Mouse (Mus musculus) naive thymus-derived CD4-positive, alpha-beta T cell, adult 2 months (primary cell): ENCODE results near the gene Olfr1311.
"Not testable (repeated sequence)": the region's sequence is repeated elsewhere in the genome, so short reads cannot be mapped to it uniquely, and the experiment has no call there.

Experiments
- DNase-seq: peaks from one replicate; pipeline ENCODE4 v3.0.0-alpha.2; 2011; ENCODE audit warnings: low read depth

The Olfr1311 gene

DNA sequence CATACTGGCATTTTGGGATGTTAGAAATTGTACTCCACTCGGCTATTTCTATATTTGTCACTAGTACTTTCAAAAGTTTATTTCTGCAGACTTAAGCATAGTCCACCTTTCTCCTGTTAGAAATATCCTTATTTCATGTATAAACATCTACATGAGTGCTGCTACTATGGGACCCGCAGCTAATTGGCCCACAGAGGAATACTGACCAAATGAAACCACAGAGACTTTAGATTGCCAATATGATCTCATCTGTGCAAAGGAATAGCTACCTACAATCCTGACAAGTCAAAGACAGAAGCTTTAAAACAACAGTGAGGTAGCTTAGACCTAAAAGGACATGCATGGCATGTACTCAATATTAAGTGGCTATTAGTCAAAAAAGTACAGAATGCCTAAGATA is at the start of gene Olfr1311:
TSS of gene Olfr1311 (minus strand) at position 101 of the 400 bp plus-strand sequence.
- no peak for DNase-seq

GRCm38 (mm10) chr2:112050138-112050537 is 25.9 kb upstream of the Olfr1311 start, which contains the start of gene Olfr1312:
Olfr1312 (minus strand) TSS chr2:112050238.
- no peak for DNase-seq

- DNase-seq = not testable (repeated sequence)
Observed at GRCm38 (mm10) chr2:112026971-112027370, 2.8 kb upstream of the Olfr1311 start.

GRCm38 (mm10) chr2:112014900-112015299 is 9.3 kb downstream of the Olfr1311 start:
- DNase-seq = no peak

DNA sequence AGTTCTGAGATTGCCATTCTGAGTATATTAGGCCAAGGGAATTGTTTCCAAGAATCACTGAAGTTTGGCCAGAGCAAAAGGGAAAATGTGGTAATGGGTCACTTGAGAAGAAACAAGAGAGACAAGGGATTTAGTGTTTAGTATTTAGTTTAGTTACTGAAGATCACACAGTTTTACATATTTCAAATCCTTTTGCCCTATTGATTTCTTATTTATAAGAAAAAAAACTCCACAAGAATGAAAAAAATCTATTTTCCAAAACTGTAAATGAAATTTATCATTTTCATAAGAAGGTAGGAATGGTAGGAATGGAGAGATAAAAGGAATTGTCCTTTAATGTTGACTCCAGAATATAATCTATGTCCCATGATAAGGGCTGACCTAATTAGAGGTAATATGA is 11.6 kb downstream of the Olfr1311 start, which contains the start of gene Olfr1310:
TSS of gene Olfr1310 (minus strand) at position 101 of the 400 bp plus-strand sequence.
- no peak for DNase-seq

DNA sequence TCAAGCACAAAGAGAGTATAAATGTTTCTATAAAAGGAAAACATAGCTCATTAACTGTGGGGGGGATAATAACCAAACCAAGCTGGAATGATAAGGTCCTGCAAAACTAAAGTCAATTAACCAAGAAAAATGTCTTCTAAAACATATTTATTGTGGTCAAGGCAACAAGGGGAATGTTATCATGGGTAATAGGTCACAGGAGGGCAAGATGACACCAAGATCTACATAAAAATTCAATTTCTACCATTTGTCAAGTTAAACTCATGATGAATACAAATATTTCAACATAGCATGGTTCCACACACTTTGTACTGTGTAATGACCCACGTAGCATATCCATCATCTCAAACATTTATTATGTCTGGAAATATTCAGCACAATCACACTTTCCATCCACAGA is 34.0 kb downstream of the Olfr1311 start, which contains the start of gene Olfr1309:
TSS of gene Olfr1309 (minus strand) at position 101 of the 400 bp plus-strand sequence.
- no peak for DNase-seq
